ENCODE assay signal across 28 mouse cellular contexts in genomic region chr14:12025812-12026728, GRCm38 (mm10).
DNase-seq lines count a peak whose midpoint lies in the region; ATAC-seq lines count a peak whose summit lies in the region.
"Had no signal": no experiment of that assay in that cellular context is flagged by ENCODE, and none has a peak within 500 bp of the region (broad histone marks: within the 10 kb centered on the region; RNA-seq: fewer than 3 reads in every experiment).

No protein-coding gene starts in this region.

- H3K4me1 ChIP-seq in limb, embryonic 13.5 days = peaks cover 38% of the 10 kb centered on the region
- no peaks in the 10 kb centered on the region for H3K4me1 ChIP-seq in hindbrain, embryonic 16.5 days (ENCODE audit: control insufficient read depth, insufficient read depth, low read depth, low read length)
- H3K4me1 ChIP-seq: forebrain, embryonic 12.5 days; hindbrain, embryonic 12.5 days; liver, embryonic 12.5 days; midbrain, embryonic 12.5 days; neural tube, embryonic 13.5 days; stomach, embryonic 15.5 days had no signal

- peak; percentile 13 for DNase-seq in embryo, embryonic 10.5 days (ENCODE audit: low spot score)
- DNase-seq in embryo, embryonic 9.5 days (ENCODE audit: extremely low spot score) = no peak
- peak; percentile 1 for DNase-seq in NIH3T3 (ENCODE audit: low read depth)
- peak; percentile 83 for DNase-seq in hindlimb bud, embryonic 11.5 days (ENCODE audit: extremely low spot score, low read depth, low spot score)
- no peak for DNase-seq in spleen, adult 12 weeks (ENCODE audit: low spot score)
- DNase-seq in Muller cell, postnatal 12 days (ENCODE audit: inconsistent ontology term) = no peak
- DNase-seq: adrenal gland, postnatal 25 days; cerebellum, adult 18-20 months; cerebellum, postnatal 10 days; forebrain, postnatal 0 days; gastrocnemius, postnatal 10 days; heart, postnatal 36 days; kidney, adult 2 months; kidney, postnatal 4 days; liver, postnatal 0 days; lung, postnatal 36 days had no signal

- peaks cover 4% of the 10 kb centered on the region; the same call in 1 of the 2 replicates for H3K9me3 ChIP-seq in limb, embryonic 13.5 days
- peaks cover 4% of the 10 kb centered on the region; the same call in 1 of the 2 replicates for H3K9me3 ChIP-seq in hindbrain, embryonic 16.5 days (ENCODE audit: control insufficient read depth, low read length)
- H3K9me3 ChIP-seq: embryonic facial prominence, embryonic 13.5 days; liver, embryonic 12.5 days; neural tube, embryonic 13.5 days; stomach, embryonic 15.5 days had no signal

- no peak overlapping the region for H3K9ac ChIP-seq in limb, embryonic 13.5 days
- H3K9ac ChIP-seq in hindbrain, embryonic 16.5 days (ENCODE audit: low read depth, low read length) = no peak overlapping the region
- H3K9ac ChIP-seq: embryonic facial prominence, embryonic 13.5 days; forebrain, embryonic 12.5 days; forebrain, postnatal 0 days; hindbrain, embryonic 12.5 days; liver, embryonic 12.5 days; liver, postnatal 0 days; midbrain, embryonic 12.5 days; neural tube, embryonic 13.5 days; stomach, embryonic 15.5 days had no signal

- H3K4me2 ChIP-seq in limb, embryonic 13.5 days (replicated peaks) = peak overlapping the region; percentile 23
- H3K4me2 ChIP-seq in hindbrain, embryonic 16.5 days (ENCODE audit: low read length) = no peak overlapping the region
- H3K4me2 ChIP-seq: embryonic facial prominence, embryonic 13.5 days; forebrain, embryonic 12.5 days; hindbrain, embryonic 12.5 days; liver, embryonic 12.5 days; midbrain, embryonic 12.5 days; neural tube, embryonic 13.5 days; stomach, embryonic 15.5 days had no signal

- H3K27ac ChIP-seq in limb, embryonic 13.5 days = peak overlapping the region; percentile 70
- H3K27ac ChIP-seq in hindbrain, embryonic 16.5 days (ENCODE audit: low read depth, low read length) = no peak overlapping the region
- H3K27ac ChIP-seq: embryonic facial prominence, embryonic 13.5 days; forebrain, embryonic 12.5 days; heart, embryonic 10.5 days; hindbrain, embryonic 12.5 days; liver, embryonic 12.5 days; midbrain, embryonic 12.5 days; neural tube, embryonic 13.5 days; stomach, embryonic 15.5 days had no signal

- 0 out of 2 replicates have a peak, but pooled peaks cover 4% of the 10 kb centered on the region for H3K36me3 ChIP-seq in limb, embryonic 13.5 days
- no peaks in the 10 kb centered on the region for H3K36me3 ChIP-seq in hindbrain, embryonic 16.5 days (ENCODE audit: control insufficient read depth, insufficient read depth, low read length)
- H3K36me3 ChIP-seq: embryonic facial prominence, embryonic 13.5 days; G1E; heart, embryonic 10.5 days; hindbrain, embryonic 12.5 days; liver, embryonic 12.5 days; midbrain, embryonic 12.5 days; neural tube, embryonic 13.5 days; stomach, embryonic 15.5 days had no signal

- H3K27me3 ChIP-seq in limb, embryonic 13.5 days = no peaks in the 10 kb centered on the region
- H3K27me3 ChIP-seq in hindbrain, embryonic 16.5 days (replicated peaks; ENCODE audit: control insufficient read depth, insufficient read depth, low read length) = no peaks in the 10 kb centered on the region
- H3K27me3 ChIP-seq: embryonic facial prominence, embryonic 13.5 days; forebrain, embryonic 12.5 days; hindbrain, embryonic 12.5 days; liver, embryonic 12.5 days; midbrain, embryonic 12.5 days; neural tube, embryonic 13.5 days; stomach, embryonic 15.5 days had no signal

- peak; percentile 79 for ATAC-seq in limb, embryonic 13.5 days (ENCODE audit: low FRiP score, low read depth)
- no peak for ATAC-seq in hindbrain, embryonic 16.5 days
- ATAC-seq: forebrain, postnatal 0 days; inflammation-experienced regulatory T-cells, adult 6 months; liver, embryonic 12.5 days; liver, postnatal 0 days had no signal

- H3K4me3 ChIP-seq in limb, embryonic 13.5 days = no peak overlapping the region
- H3K4me3 ChIP-seq in hindbrain, embryonic 16.5 days (ENCODE audit: low read length) = no peak overlapping the region
- H3K4me3 ChIP-seq: embryonic facial prominence, embryonic 13.5 days; forebrain, embryonic 12.5 days; hindbrain, embryonic 12.5 days; liver, embryonic 12.5 days; midbrain, embryonic 12.5 days; neural tube, embryonic 13.5 days; stomach, embryonic 15.5 days had no signal

- WGBS in limb, embryonic 13.5 days = 25% methylated on average over 16 of the region's 16 CpGs
- 85% methylated on average over 16 of the region's 16 CpGs for WGBS in hindbrain, embryonic 16.5 days

Comparison
In these comparisons a context has a peak if more than half of its experiments do, and no peak if none do; other contexts are left out.
1. DNase-seq: peak in embryo, embryonic 10.5 days (single experiment), NIH3T3 (single experiment) and hindlimb bud, embryonic 11.5 days (single experiment); none in embryo, embryonic 9.5 days (single experiment), spleen, adult 12 weeks (single experiment) and Muller cell, postnatal 12 days (single experiment).